Mouse (Mus musculus) limb, embryonic 13.5 days (tissue): ENCODE measurements around the gene Ubxn10. TPM values are rescaled to one million over a fixed set of nuclear protein-coding genes. Genes with fewer than 3 reads are reported as not detected.

Source experiments
- ATAC-seq: fragments of 200-750 bp; cut with Nextera tagmentation; 2 replicates; pipeline ENCODE4 v1.8.0; 2017; ENCODE audit warnings: low read depth, moderate number of reproducible peaks, moderate TSS enrichment; ENCODE audit not compliant: low FRiP score
- H3K27ac ChIP-seq: fragments of 300-500 bp; sonication (generic); 2 replicates; pipeline ENCODE4 v1.5.1; 2015; ENCODE audit warnings: inconsistent platforms, mild to moderate bottlenecking, moderate library complexity
- H3K27me3 ChIP-seq: fragments of 300-500 bp; sonication (generic); 2 replicates; pipeline ENCODE4 v1.6.1; 2015; ENCODE audit warnings: mild to moderate bottlenecking, inconsistent platforms
- H3K36me3 ChIP-seq: fragments of 300-500 bp; sonication (generic); 2 replicates; pipeline ENCODE4 v1.6.1; 2015; ENCODE audit warnings: inconsistent platforms, mild to moderate bottlenecking, moderate library complexity
- H3K4me1 ChIP-seq: fragments of 300-500 bp; sonication (generic); 2 replicates; pipeline ENCODE4 v1.6.1; 2015; ENCODE audit warnings: inconsistent platforms
- H3K4me2 ChIP-seq: fragments of 300-500 bp; sonication (generic); replicated peaks from 2 replicates; pipeline ENCODE4 v1.6.1; 2015; ENCODE audit warnings: inconsistent platforms, mild to moderate bottlenecking, moderate library complexity
- H3K4me3 ChIP-seq: fragments of 300-500 bp; sonication (generic); 2 replicates; pipeline ENCODE4 v1.5.1; 2015; ENCODE audit warnings: moderate library complexity, mild to moderate bottlenecking, inconsistent platforms
- H3K9ac ChIP-seq: fragments of 300-500 bp; sonication (generic); 2 replicates; pipeline ENCODE4 v1.6.1; 2015; ENCODE audit warnings: mild to moderate bottlenecking, inconsistent platforms
- H3K9me3 ChIP-seq: fragments of 300-500 bp; sonication (generic); 2 replicates; pipeline ENCODE4 v1.6.1; 2016; ENCODE audit warnings: inconsistent platforms
- WGBS: fragments of 180-500 bp; shearing (Covaris S2); methylation state at CpG from one replicate; pipeline ENCODE4 v1.1.7; 2015; 5-methylcytosine and 5-hydroxymethylcytosine counted together
- polyA plus RNA-seq: library from polyadenylated mRNA; unstranded; fragments of >200 nt; fragmentation: Nextera tagmentation; extraction: Ambion mirVana; gene quantifications from 2 replicates; pipeline ENCODE4 v1.2.1, GENCODE M21; 2015

Ubxn10 gene
- polyA plus RNA-seq, 1 experiment from 2014 or later, result 0.84 TPM

DNA sequence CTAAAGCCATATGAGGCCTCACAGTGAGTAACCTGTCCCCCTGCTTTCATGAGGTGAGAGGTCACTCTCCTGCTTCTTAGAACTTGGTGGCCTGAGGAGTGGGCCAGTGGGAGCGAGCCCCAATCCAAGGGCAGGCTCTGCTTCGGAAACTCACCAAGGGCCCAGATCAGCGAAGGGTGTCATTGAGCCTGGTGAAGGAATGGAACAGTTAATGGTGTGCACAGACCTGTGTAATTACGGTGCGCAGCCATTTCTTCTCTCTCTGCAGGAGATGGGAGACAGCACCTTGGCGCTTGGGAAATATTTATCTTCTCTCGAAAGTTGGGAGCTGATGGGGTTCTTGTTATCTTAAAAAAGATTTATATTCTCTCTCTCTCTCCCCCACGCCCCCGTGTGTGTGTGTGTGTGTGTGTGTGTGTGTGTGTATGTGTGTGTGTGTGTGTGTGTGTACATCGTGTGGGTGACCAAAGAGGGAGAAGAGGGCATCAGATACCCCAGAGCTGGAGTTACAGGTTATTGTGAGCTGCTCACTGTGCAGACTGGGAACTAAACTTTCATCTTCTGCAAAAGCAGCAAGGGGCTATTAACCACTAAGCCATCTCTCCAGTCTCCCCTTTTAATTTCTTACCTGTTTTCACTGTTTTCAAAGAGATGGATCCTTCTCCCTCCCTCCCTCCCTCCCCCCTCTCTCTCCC lies 39.7 kb downstream of the Ubxn10 start:
- Histone ChIP-seq H3K27me3 (peaks cover 49% of the 10 kb centered on the region), H3K4me2 (no peak overlapping the region), H3K4me3 (no peak overlapping the region), H3K36me3 (no peaks in the 10 kb centered on the region), H3K27ac (no peak overlapping the region), H3K9me3 (no peaks in the 10 kb centered on the region), H3K4me1 (no peaks in the 10 kb centered on the region), H3K9ac (no peak overlapping the region)
- 56% methylated on average over 9 of the region's 10 CpGs for WGBS
- ATAC-seq, result no peak

DNA sequence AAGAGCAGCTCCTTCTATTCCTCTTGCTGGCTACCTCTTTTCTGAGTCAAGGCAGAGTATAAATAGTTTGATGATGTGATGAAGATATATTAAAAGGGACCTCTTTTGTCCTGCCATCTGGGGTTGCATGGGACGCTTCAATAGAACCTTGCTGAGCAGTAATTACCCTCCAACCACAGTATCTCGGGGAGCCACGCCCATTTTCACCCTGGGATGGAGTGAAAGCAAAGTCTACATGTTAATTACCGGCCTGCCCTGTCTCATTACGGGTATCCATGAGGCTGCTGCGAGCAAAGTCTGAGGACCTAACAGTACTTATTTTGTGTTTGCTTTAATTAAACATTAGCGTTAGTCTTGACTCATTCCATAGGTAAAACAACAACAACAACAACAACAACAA lies 40.2 kb downstream of the Ubxn10 start:
- H3K9ac ChIP-seq, result no peak overlapping the region
- H3K27ac ChIP-seq, result no peak overlapping the region
- peaks cover 55% of the 10 kb centered on the region for H3K27me3 ChIP-seq
- H3K36me3 ChIP-seq, result no peaks in the 10 kb centered on the region
- ATAC-seq, result no peak
- no peaks in the 10 kb centered on the region for H3K9me3 ChIP-seq
- no peak overlapping the region for H3K4me3 ChIP-seq
- H3K4me2 ChIP-seq, result no peak overlapping the region
- H3K4me1 ChIP-seq, result no peaks in the 10 kb centered on the region
- WGBS, result 15% methylated on average over 7 of the region's 7 CpGs

DNA sequence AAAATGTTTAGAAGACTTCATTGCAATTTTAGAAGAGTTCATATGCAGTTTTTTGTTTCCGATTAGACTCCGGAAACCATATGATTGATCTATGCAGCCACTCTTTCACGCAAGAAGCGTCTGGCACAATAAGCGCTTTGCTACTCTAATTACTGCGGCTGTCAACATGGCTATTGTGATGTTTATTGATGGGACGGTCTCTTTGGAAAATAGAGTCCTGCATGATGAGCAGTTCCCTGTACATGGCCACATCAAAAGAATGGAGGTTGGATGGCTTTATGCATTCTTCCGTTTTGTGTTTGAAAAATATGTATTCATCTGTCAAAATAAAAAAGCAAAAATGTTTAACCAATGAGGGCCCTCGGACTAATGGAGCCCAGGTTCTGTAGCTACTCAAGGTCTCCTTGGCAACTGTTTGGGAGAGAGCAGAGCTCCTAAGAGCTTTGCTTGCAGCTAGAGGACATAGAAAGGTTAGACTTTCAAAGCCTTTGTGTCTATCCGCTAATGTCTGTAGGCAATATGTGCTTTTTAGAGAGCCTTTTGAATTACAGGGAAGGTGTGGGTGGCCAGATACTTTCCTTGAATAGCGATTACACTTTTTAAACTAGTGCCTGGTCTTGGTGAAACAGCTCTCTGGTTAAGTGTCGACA lies 43.8 kb downstream of the Ubxn10 start:
- H3K9me3 ChIP-seq, result no peaks in the 10 kb centered on the region
- no peak for ATAC-seq
- no peak overlapping the region for H3K4me2 ChIP-seq
- no peaks in the 10 kb centered on the region for H3K4me1 ChIP-seq
- H3K36me3 ChIP-seq, result no peaks in the 10 kb centered on the region
- H3K27me3 ChIP-seq, result peaks cover 86% of the 10 kb centered on the region
- no peak overlapping the region for H3K9ac ChIP-seq
- H3K4me3 ChIP-seq, result no peak overlapping the region
- WGBS, result 57% methylated on average over 12 of the region's 12 CpGs
- H3K27ac ChIP-seq, result no peak overlapping the region

DNA sequence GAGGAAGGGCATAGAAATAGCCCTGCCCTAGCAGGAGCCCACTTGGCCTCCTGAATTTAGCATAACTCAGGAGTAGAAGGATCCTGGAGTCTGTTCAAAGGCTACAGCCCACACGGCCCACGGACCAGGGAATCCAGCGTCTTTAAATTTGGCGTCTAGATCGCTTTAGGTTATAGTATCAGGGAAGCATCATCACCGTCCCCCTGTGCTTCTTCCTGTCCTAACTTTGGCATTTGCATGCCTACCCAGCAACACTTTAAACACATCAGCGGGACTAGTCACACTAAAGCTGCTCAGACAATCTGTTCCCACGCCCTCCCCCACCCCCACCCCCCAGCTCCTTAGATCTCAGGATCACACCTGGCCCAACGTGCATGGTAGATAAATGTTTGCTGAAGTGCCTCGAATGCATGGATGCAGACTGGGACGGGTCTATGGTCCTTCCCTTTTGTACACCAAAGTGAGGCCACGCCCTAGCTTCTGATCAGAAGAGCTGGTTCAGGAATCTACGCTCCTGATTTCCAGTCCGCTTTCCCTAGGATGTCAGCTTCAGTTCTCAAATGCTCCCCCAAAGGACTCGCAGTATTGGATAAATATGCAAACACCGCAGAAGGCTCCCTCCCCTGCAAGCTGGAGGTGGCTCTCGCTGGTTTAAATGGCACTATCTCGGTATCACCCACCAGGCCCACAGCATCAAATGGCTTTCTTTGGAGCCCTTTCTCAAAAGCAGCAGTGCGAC lies 45.4 kb downstream of the Ubxn10 start:
- Histone ChIP-seq H3K9ac (no peak overlapping the region), H3K27me3 (peaks cover 86% of the 10 kb centered on the region), H3K36me3 (no peaks in the 10 kb centered on the region), H3K4me1 (no peaks in the 10 kb centered on the region), H3K27ac (no peak overlapping the region), H3K9me3 (no peaks in the 10 kb centered on the region), H3K4me3 (no peak overlapping the region), H3K4me2 (no peak overlapping the region)
- ATAC-seq, result no peak
- 9% methylated on average over 19 of the region's 19 CpGs for WGBS

DNA sequence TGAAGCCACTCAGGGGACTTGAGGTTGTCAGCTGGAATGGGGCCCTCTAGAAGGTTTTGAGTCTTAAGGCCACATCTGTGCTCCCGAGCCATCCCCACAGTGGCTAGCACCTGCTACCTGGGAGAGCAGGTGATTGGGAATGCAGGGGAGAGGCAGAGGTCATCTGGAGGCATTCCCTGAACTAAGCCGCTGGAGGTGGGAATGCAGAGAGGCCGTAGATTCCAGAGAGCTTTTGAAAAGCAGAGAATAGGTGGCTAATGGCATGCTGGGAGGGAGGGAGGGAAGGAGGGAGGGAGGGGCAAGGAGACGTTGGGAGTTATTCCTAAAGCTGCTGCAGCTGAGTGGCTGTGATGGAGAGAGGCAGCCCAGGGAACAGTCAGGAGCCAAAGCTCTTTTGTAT lies 46.4 kb downstream of the Ubxn10 start:
- Histone ChIP-seq H3K9me3 (no peaks in the 10 kb centered on the region), H3K27me3 (peaks cover 85% of the 10 kb centered on the region), H3K4me2 (no peak overlapping the region), H3K9ac (no peak overlapping the region), H3K36me3 (no peaks in the 10 kb centered on the region), H3K4me3 (no peak overlapping the region), H3K27ac (no peak overlapping the region), H3K4me1 (no peaks in the 10 kb centered on the region)
- no peak for ATAC-seq
- WGBS, result 1% methylated on average over 4 of the region's 4 CpGs

DNA sequence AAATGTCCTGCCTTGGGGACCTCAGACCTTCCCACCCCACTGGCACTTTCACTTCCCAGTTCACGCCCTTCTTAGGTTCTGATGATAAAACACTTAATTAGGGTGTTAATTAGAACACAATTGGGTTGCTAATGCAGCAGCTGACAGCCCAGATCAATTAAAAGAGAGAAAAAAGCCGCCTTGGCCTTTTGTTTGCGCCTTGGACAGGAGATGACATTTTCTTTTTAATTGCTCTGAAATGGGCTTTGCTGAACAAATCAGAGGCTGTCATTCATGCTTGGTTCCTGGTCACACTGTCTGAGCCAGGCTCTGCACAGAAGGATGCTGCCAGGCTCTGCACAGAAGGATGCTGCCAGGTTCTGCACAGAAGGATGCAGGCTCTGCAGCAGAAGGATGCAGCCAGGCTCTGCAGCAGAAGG lies 47.9 kb downstream of the Ubxn10 start:
- H3K4me3 ChIP-seq, result no peak overlapping the region
- no peaks in the 10 kb centered on the region for H3K36me3 ChIP-seq
- no peak overlapping the region for H3K27ac ChIP-seq
- no peak overlapping the region for H3K9ac ChIP-seq
- ATAC-seq, result no peak
- peaks cover 74% of the 10 kb centered on the region for H3K27me3 ChIP-seq
- no peaks in the 10 kb centered on the region for H3K9me3 ChIP-seq
- H3K4me2 ChIP-seq, result no peak overlapping the region
- no peaks in the 10 kb centered on the region for H3K4me1 ChIP-seq
- WGBS, result 3% methylated on average over 3 of the region's 3 CpGs

DNA sequence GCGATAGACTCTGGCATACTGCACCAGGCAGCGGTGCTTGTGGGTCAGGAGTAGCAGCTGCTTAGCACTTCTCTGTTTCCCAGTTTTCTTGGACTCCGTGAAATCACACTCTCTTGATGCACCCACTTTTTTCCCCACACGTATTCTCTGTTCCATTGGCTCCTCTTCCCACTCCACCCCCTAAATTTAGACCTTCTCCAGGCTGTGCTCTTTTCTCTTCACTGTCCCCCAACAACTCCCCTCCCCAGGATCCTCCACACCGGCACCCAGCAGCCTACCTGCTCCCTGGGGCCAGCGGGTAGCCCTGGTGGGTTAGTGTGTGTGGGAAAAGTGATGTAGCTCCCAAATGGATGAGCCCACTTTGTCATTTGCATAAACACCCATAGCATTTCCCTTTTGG lies 51.2 kb downstream of the Ubxn10 start:
- Histone ChIP-seq H3K27ac (no peak overlapping the region), H3K4me2 (no peak overlapping the region), H3K9me3 (no peaks in the 10 kb centered on the region), H3K4me1 (no peaks in the 10 kb centered on the region), H3K27me3 (peaks cover 41% of the 10 kb centered on the region), H3K4me3 (no peak overlapping the region), H3K9ac (no peak overlapping the region), H3K36me3 (no peaks in the 10 kb centered on the region)
- ATAC-seq, result no peak
- 75% methylated on average over 6 of the region's 6 CpGs for WGBS

DNA sequence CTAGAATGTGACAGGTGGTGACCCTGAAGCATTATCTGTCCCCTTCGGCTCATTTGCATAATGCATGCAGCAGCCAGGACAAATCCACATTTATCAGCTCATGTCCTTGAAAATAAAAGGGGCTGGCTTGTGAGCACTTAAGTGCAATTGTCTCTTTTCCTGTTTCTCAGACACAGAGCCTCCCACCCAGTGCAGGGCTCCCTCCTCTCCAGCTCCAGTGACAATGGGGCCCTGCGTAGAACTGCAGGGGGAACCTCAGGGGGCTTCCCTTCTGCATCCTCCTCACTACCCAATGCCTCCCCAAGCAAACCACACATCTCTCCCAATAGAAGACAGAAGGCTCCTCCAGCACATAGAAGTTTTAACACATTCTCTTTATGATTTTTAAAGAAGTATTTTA lies 54.2 kb downstream of the Ubxn10 start:
- Histone ChIP-seq H3K4me3 (no peak overlapping the region), H3K4me2 (no peak overlapping the region), H3K27me3 (peaks cover 12% of the 10 kb centered on the region), H3K9ac (no peak overlapping the region), H3K4me1 (no peaks in the 10 kb centered on the region), H3K9me3 (no peaks in the 10 kb centered on the region), H3K27ac (no peak overlapping the region), H3K36me3 (no peaks in the 10 kb centered on the region)
- no peak for ATAC-seq
- 74% methylated on average over 2 of the region's 2 CpGs for WGBS

DNA sequence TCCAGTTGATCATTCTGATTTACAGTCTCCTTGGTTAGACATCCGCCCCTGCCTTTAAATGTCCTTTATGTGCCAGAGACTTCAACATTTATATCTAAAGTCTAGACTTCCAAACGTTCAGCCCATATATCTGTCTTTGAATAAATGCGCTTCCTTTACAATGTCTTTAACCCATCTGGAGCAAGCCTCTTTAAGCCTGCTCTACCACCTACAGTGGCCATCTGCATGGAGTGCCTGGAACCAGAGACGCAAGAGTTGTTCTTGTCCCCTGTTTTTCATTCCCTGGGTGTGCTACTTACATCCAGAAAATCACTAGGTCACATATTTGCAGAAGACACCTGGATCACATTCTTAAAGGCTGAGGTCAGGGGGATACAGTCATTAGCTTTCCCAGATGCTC lies 56.8 kb downstream of the Ubxn10 start:
- 70% methylated on average over 4 of the region's 4 CpGs for WGBS
- ATAC-seq, result no peak
- Histone ChIP-seq H3K4me3 (no peak overlapping the region), H3K4me1 (no peaks in the 10 kb centered on the region), H3K4me2 (no peak overlapping the region), H3K9ac (no peak overlapping the region), H3K9me3 (no peaks in the 10 kb centered on the region), H3K27ac (no peak overlapping the region), H3K27me3 (peaks cover 15% of the 10 kb centered on the region; the same call in 1 of the 2 replicates), H3K36me3 (no peaks in the 10 kb centered on the region)

DNA sequence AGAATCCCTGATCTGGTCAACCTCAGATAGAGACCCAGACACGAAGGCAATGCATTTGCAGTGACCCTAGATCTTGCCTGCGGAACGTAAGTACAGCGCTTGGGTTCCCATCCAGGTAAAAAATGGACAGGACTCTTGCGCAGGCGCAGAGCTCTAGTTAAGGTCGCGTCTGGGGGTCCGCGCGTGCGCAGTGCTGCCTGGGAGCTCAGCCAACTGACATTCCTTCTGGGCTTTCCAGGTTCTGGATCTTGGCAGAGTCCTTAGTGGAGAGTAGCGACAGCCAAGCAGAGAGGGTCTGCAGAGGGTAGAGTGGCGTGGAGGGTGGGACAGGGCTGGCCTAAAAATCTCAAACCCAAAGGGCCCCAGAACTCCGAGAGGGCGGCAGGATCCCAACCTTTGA lies 59.4 kb downstream of the Ubxn10 start:
- Histone ChIP-seq H3K36me3 (no peaks in the 10 kb centered on the region), H3K27ac (no peak overlapping the region), H3K9ac (no peak overlapping the region), H3K27me3 (peaks cover 15% of the 10 kb centered on the region), H3K4me3 (no peak overlapping the region), H3K4me1 (no peaks in the 10 kb centered on the region), H3K4me2 (no peak overlapping the region), H3K9me3 (no peaks in the 10 kb centered on the region)
- 24% methylated on average over 16 of the region's 16 CpGs for WGBS
- no peak for ATAC-seq

DNA sequence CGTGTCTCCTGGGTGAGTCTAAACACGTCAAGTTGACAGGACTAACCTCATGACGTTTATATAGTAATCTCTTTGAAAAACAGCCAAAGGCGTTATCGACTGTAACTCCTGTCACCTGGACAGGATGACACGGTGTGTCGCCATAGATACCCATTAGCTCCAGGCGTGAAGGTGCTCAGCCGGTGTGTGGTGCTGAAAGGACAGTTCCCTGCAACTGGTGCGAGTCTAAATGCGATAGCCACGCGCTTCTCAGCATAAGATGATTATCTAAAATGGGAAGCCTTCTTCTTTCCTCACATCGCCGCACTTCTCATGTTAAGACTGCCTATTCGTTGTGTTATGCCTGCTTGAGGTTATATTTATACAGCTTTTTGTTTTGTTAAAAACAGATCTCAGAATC lies 60.5 kb downstream of the Ubxn10 start:
- Histone ChIP-seq H3K9me3 (no peaks in the 10 kb centered on the region), H3K4me3 (no peak overlapping the region), H3K27me3 (peaks cover 15% of the 10 kb centered on the region), H3K4me1 (no peaks in the 10 kb centered on the region), H3K27ac (no peak overlapping the region), H3K4me2 (no peak overlapping the region), H3K9ac (no peak overlapping the region), H3K36me3 (no peaks in the 10 kb centered on the region)
- no peak for ATAC-seq
- 12% methylated on average over 16 of the region's 16 CpGs for WGBS

DNA sequence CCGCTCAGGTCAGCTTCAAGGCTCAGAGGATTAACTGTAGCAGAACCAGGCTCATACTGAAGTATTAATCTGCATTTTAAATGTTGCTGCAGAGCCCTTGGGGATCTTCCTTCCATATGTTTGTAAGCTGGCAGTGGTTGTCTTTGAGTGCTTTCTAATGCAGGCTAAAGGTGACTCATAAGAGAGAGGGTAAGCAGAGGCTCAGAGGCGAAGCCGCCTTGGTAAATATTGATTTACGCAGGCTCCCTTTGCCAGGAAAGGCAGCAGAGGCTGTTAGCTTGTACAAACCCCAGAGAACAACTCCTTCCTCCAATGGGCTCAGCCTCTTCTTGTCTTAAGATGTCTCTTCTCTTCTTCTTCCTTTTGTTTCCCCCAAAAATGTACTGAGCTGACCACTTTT lies 64.8 kb downstream of the Ubxn10 start:
- 69% methylated on average over 4 of the region's 4 CpGs for WGBS
- no peak overlapping the region for H3K4me2 ChIP-seq
- no peak overlapping the region for H3K9ac ChIP-seq
- no peaks in the 10 kb centered on the region for H3K36me3 ChIP-seq
- H3K27ac ChIP-seq, result no peak overlapping the region
- H3K4me1 ChIP-seq, result no peaks in the 10 kb centered on the region
- no peak overlapping the region for H3K4me3 ChIP-seq
- H3K9me3 ChIP-seq, result no peaks in the 10 kb centered on the region
- peaks cover 11% of the 10 kb centered on the region for H3K27me3 ChIP-seq
- no peak for ATAC-seq
